Mouse (Mus musculus): ENCODE results near the gene Mrm3.

Mrm3 gene

DNA sequence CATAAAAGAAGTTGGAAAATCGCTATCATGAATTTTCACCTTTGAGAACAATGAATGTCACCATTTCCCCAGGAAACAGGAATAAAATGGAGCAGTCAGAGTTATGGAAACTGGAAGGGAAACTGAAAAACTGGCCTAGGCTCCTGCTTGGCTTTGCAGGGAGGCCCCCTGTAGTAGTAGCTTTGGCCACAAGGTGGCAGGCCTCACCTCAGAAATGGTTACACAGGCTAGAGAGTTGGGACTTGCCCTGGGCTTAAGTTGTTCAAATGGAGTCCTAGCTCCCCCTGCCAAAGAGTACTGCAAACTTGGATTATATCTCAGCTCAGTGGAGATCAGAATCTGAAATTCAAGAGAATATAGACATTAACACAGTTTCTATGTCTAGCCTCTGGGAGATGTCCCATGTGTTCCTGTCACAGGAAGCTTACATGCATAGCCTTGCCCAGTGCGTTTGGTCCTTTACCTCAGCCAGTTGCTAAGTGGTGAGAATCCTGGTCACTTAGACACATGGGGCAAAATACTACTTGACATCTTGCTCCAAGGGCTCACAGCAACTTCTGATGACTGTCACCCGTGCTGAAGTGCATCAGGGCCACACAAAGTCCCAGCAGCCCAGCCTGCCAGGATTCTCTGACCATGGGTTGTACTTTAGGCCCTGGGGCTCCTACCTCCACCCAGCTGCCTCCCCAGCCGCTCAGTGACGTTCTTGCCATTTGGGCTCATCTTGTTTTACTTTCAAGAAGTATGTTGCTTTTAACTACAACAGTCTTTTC lies 9.8 kb downstream of the Mrm3 start:
- DNase-seq (ENCODE audit: low spot score) = peak; percentile 32

DNA sequence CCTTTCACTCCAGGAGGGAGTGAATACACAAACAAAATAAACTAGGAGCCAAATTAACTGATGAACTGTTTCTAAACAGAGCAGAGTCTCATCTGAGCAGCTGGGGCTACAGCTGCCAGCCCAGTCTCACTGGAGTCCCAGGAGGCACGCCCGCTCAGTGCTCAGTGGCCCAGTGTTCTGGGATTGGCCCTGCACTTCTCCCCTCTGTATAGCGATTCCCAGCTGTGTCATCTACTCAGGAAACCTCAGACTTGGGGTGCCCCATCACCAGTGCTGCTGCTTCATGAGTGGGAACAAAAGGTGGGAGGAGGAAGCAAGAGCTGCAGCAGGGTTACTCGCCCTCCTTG lies 10.4 kb downstream of the Mrm3 start:
- no peak for DNase-seq (ENCODE audit: low spot score)

DNA sequence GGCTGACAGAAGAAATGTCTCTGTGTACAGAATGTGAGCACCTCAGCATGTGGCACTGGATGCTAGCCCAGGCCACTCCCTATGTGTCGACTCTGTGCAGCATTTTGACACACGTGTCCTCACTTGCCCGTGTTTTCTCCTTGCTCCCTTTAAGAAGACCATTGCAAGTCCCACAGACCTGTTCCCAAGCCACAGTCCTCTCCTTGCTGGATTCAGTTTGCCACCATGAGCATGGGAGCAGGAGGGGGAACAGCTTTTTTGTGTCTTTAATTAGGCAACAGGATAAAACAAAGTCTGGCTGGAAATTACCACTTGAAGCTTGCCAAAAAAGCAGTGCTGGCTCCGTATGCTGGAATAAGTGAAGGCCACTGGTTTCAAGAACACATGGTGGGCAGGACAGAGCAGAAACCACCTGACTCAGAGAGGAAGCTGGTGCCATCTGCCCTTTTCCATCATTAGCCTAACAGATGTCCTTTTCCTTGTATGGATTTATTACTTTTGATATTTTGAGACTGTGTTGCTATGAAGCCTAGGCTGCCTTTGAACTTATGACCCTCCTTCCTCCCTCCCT lies 12.0 kb downstream of the Mrm3 start:
- DNase-seq (ENCODE audit: low spot score) = no peak

- no peak for DNase-seq (ENCODE audit: low spot score)
Measured at GRCm38 (mm10) chr11:76256129-76256528, 12.6 kb downstream of the Mrm3 start.

- DNase-seq (ENCODE audit: low spot score) = no peak
Measured at GRCm38 (mm10) chr11:76257386-76257785, 13.9 kb downstream of the Mrm3 start.

DNA sequence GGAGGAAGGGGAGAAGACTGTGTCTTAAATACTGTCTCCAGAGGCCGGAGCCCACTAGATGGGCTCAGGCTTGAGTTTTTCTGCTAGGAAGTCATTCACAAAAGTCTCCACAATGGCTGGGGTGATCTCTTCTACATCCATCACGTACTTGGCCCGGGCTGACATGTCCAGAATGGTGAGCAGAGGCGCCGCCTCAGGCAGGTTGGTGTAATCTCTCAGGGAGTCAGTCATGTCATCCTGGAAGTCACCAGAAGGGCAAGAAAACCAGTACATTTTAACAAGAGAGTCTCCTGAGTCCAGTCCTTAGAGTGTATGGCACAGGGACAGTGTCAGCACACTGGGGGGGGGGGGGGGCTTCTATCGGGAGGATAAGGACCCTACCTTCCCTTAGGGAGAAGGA lies 15.0 kb downstream of the Mrm3 start:
- DNase-seq (ENCODE audit: low spot score) = no peak

DNA sequence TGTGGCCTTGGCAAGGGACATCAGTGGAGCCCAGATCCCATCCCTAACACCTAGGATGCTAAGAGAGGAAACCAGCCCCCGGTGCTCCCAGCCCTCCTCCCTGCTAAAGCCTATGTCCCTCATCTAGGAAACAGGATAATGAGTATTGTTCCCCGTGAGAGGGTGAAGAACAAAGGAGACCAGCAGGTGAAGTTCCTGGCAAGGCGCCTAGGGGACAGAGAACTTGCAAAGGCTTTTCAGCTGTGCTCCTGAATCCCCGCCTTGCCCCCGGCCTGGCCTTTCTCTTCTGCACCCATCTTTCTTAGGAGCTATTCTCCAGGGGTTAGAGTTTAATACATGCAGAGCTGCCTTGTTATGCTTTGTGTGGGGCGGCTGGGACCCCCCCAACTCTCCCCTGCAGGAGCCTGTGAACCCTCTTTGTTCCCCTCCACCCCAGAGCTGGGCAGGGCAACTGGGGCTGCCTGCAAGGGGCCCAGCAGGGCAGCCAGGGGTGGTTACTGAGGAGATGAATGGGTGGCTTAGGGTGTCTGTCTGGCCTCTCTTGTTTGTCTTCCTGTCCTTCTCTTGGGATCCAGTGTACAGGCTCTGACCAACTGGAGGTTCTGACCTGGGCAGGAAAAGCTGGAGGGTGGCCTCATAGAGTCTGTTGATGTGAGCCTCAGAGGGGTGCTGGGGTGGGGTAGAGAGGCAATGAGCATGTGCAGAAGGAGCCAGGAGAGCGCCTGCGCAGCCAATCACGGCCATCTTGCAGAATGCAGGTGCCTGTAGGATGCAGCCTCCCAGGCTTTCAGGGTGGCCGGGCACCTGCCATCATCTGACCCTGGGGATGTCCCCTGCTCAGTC lies 16.9 kb downstream of the Mrm3 start:
- DNase-seq (ENCODE audit: low spot score) = no peak

GRCm38 (mm10) chr11:76261224-76261623 lies 17.7 kb downstream of the Mrm3 start:
- no peak for DNase-seq (ENCODE audit: low spot score)

GRCm38 (mm10) chr11:76262611-76263351 lies 19.3 kb downstream of the Mrm3 start:
- no peak for DNase-seq (ENCODE audit: low spot score)

DNA sequence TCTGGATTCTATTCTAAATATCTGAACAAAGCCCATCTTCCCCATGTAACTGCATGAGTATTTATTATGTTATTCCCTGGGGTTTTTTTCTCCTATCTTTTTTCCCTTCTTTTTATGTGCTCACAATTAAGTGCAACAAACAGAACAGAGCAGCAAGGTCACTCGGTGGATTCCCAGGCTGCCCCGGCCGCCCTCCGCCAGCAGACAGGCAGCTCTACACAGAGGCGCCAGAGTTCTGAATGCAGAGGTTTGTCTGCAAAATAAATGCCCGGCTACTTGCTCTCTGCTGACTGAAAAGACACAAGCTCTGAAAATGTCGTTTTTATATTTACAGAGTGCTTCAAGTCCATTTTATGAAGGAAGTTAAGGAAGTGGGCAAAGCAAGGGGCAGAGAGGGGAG lies 24.0 kb downstream of the Mrm3 start:
- no peak for DNase-seq (ENCODE audit: low spot score)

GRCm38 (mm10) chr11:76268001-76268459 lies 24.5 kb downstream of the Mrm3 start:
- DNase-seq (ENCODE audit: low spot score) = no peak

DNA sequence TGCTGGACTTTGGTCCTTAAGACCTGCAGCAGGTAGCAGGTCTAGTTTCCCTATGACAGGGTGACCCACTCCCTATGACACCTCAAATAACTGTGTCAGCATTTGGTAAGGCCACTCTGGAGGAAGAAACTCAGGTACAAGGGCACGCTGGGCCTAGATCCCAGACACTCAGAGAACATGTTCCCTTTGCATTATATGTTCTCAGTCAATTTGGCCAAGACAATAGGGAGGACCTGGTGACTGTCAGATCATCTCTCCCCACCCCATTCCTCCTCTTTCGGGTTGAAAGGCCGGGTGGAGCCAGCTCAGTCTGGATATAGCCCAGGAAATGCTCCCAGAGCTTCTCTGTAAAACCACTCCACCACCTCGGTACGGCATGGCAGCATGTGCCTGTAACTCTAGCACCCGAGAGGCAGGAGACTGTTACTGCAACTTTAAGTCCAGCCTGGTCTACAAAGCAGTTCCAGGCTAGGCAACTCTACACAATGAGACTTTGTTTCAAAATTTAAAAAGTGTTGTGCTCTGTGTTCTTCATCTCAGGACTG lies 25.1 kb downstream of the Mrm3 start:
- DNase-seq (ENCODE audit: low spot score) = no peak

DNA sequence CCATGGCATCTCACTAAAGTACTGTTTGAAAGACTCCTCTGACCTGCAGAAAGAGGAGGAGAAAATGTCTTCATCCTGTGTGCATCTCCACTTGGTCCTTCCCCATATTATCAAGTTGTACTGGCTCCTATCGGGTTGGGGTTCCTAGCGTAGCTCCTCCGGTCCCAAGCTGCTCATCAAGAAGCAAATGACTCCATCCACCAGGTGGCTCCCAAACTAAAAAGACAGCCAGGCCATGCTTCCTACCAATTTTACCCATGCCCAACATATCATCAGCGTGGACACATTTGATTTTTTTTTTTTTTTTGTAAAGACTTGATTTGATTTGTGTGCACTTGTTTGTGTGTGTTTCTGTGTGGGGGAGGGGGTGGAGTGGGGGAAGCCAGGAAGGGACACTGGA lies 28.9 kb downstream of the Mrm3 start:
- DNase-seq (ENCODE audit: low spot score) = no peak

GRCm38 (mm10) chr11:76278960-76279852 lies 35.7 kb downstream of the Mrm3 start:
- no peak for DNase-seq (ENCODE audit: low spot score)

- no peak for DNase-seq (ENCODE audit: low spot score)
Measured at GRCm38 (mm10) chr11:76279971-76280370, 36.5 kb downstream of the Mrm3 start.

DNA sequence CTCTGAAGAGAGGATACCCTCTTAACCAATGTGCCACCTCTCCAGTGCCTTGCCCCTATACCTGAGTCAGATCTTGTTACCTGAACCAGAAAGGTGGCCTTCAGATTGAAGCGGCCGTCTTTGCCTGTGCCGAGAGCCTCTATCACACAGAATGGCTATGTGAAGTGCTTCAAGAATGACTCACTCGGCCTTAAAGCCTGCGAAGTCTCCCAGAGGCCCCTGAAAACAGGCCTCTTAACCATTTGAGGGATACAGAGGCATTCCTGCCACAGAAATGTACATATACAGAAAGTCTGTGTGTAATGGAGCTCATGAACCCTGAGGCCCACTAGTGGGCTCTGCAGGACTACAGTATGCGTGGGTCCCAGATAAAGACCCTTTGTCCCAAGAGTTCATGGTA lies 40.3 kb downstream of the Mrm3 start:
- DNase-seq (ENCODE audit: low spot score) = no peak

GRCm38 (mm10) chr11:76285431-76286075 lies 42.0 kb downstream of the Mrm3 start:
- DNase-seq (ENCODE audit: low spot score) = no peak

DNA sequence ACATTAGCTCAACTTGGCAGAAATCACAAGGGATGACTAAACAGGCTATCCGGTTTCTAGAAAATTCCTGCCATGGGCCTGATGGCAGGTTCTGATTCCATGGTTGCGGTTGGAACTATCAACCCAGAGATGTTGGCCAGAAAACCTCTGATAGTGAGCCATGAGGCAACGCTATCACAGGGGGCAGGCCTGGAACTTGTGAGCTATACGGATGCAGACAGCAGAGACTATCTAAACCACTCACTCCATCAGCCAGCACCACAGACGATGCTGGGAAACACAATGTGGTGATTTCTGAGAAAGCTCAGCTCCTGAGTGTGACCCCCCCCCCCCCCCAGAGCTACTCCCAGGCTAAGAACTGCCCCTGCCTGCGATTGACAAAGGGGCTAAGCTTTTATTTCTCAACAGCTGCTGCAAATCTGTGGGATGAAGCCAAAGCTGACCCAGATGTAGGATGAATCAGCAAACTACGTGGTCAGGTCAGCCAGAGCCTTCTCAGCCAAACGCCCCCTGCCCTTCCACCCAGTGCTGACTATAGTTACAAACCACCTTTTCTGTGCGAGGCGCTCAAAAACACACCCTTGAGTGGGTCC lies 43.1 kb downstream of the Mrm3 start:
- no peak for DNase-seq (ENCODE audit: low spot score)

DNA sequence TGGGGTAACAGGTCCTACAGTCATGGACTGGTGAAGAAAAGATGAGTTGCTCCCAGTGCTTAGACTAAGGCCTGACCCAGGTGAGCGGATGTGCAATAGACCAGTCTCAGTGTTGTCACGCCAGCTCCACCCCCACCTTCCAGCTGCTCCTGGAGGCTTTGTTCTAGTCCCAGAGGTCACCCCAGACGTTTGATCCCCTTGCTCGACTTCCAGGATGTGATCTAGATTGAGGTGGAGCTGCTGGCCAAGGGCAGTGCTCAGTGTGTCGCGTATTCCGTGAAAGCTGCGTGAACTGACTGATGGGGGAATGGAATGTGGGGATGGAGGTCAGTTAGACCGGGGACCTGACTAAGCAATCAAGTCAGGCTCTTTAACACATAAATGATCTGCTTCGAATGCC lies 43.8 kb downstream of the Mrm3 start:
- no peak for DNase-seq (ENCODE audit: low spot score)

GRCm38 (mm10) chr11:76288645-76289044 lies 45.1 kb downstream of the Mrm3 start:
- no peak for DNase-seq (ENCODE audit: low spot score)

Measured in c-Kit-positive CD71-positive TER-119-positive erythroid progenitor cells, embryonic 14.5 days (primary cell).